Mouse (Mus musculus) CH12.LX (cell line): Measurements from ENCODE around the gene Tcf25. TPM values are rescaled to one million over a fixed set of nuclear protein-coding genes. Genes with fewer than 3 reads are reported as not detected.

Experiments
- DNase-seq: peaks from one replicate; pipeline ENCODE4 v3.0.0-alpha.2; 2013; ENCODE audit errors: extremely low read depth
- H3K27ac ChIP-seq: 2 replicates; pipeline ENCODE4 v1.5.1; 2012; ENCODE audit warnings: low read depth, mild to moderate bottlenecking, control low read depth, moderate library complexity; ENCODE audit not compliant: insufficient read depth
- H3K27me3 ChIP-seq: replicated peaks from 2 replicates; pipeline ENCODE3; 2012; ENCODE audit warnings: inconsistent platforms
- H3K36me3 ChIP-seq, 2 experiments: replicated peaks in 1 of 2; 2 replicates each; pipeline versions ENCODE3 to v1.6.1; 2012; ENCODE audit warnings: inconsistent platforms in 1 of 2, low read length in 1 of 2, mild to moderate bottlenecking in 1 of 2, mixed read lengths in 1 of 2, moderate library complexity in 1 of 2; ENCODE audit not compliant: control insufficient read depth in 1 of 2, insufficient read depth in 1 of 2
- H3K4me1 ChIP-seq, 2 experiments: 2 replicates each; pipeline ENCODE4 v1.6.1; 2012; ENCODE audit warnings: inconsistent platforms in 1 of 2, moderate library complexity in 1 of 2; ENCODE audit not compliant: insufficient read depth in 2 of 2, control insufficient read depth in 1 of 2
- H3K4me2 ChIP-seq: 2 replicates; pipeline ENCODE4 v1.6.1; 2012; ENCODE audit warnings: low read depth, mild to moderate bottlenecking, control low read depth; ENCODE audit not compliant: poor library complexity, insufficient read depth, severe bottlenecking
- H3K4me3 ChIP-seq, 3 experiments: fragments of 150-350 bp in 1 of 3; sonication (generic) in 1 of 3; replicated peaks in 1 of 3; 2 replicates each; pipeline versions ENCODE3 to v1.5.1; 2011 to 2012; ENCODE audit warnings: low read depth in 2 of 3, low read length in 2 of 3, mild to moderate bottlenecking in 2 of 3, moderate library complexity in 2 of 3, control low read depth in 1 of 3, improper control_type of control experiment in 1 of 3, inconsistent platforms in 1 of 3, mixed read lengths in 1 of 3; ENCODE audit not compliant: poor library complexity in 1 of 3
- H3K79me2 ChIP-seq: replicated peaks from 2 replicates; pipeline ENCODE4 v1.6.1; 2012; ENCODE audit warnings: mild to moderate bottlenecking, moderate library complexity; ENCODE audit not compliant: control insufficient read depth, poor library complexity, insufficient read depth, severe bottlenecking; ENCODE audit errors: extremely low read depth
- H3K9ac ChIP-seq: 2 replicates; pipeline ENCODE4 v1.6.1; 2012; ENCODE audit warnings: low read depth, mild to moderate bottlenecking, control low read depth, moderate library complexity; ENCODE audit not compliant: insufficient read depth
- H3K9me3 ChIP-seq: replicated peaks from 2 replicates; pipeline ENCODE3; 2012; ENCODE audit warnings: low read length, inconsistent platforms, mixed read lengths
- BHLHE40 ChIP-seq: IDR thresholded peaks from 2 replicates; pipeline ENCODE4 v1.6.1; 2011; ENCODE audit warnings: mild to moderate bottlenecking, low read depth, low read length, improper control_type of control experiment
- CHD1 ChIP-seq: IDR thresholded peaks from 2 replicates; pipeline ENCODE4 v1.6.1; 2012; ENCODE audit warnings: low read depth, low read length, improper control_type of control experiment, inconsistent platforms
- CTCF ChIP-seq, 2 experiments: IDR thresholded peaks in 1 of 2; conservative IDR thresholded peaks in 1 of 2; 2 replicates each; pipeline ENCODE4 v1.5.1; 2011 to 2012; ENCODE audit warnings: low read depth in 2 of 2, low read length in 2 of 2, improper control_type of control experiment in 1 of 2, inconsistent platforms in 1 of 2, mild to moderate bottlenecking in 1 of 2, moderate library complexity in 1 of 2
- E2F4 ChIP-seq: IDR thresholded peaks from 2 replicates; pipeline ENCODE4 v1.6.1; 2011; ENCODE audit warnings: low read depth, low read length, improper control_type of control experiment; ENCODE audit not compliant: insufficient replicate concordance
- ELF1 ChIP-seq: IDR thresholded peaks from 2 replicates; pipeline ENCODE4 v1.6.1; 2014; ENCODE audit warnings: low read depth, mild to moderate bottlenecking, inconsistent platforms, low read length, improper control_type of control experiment
- EP300 ChIP-seq: IDR thresholded peaks from 2 replicates; pipeline ENCODE4 v1.6.1; 2011; ENCODE audit warnings: low read length, improper control_type of control experiment
- ETS1 ChIP-seq: conservative IDR thresholded peaks from 2 replicates; pipeline ENCODE4 v1.6.1; 2012; ENCODE audit warnings: low read depth, mild to moderate bottlenecking, inconsistent platforms, low read length, improper control_type of control experiment, moderate library complexity
- GABPA ChIP-seq: IDR thresholded peaks from 2 replicates; pipeline ENCODE4 v1.6.1; 2012; ENCODE audit warnings: low read depth, low read length, improper control_type of control experiment, inconsistent platforms; ENCODE audit not compliant: insufficient replicate concordance
- HCFC1 ChIP-seq: IDR thresholded peaks from 2 replicates; pipeline ENCODE4 v1.6.1; 2012; ENCODE audit warnings: low read depth, mild to moderate bottlenecking, inconsistent platforms, low read length, improper control_type of control experiment
- IRF4 ChIP-seq: IDR thresholded peaks from 2 replicates; pipeline ENCODE4 v1.6.1; 2014; ENCODE audit warnings: low read depth, mild to moderate bottlenecking, inconsistent platforms, low read length, improper control_type of control experiment
- JUN ChIP-seq: IDR thresholded peaks from 2 replicates; pipeline ENCODE4 v1.6.1; 2011; ENCODE audit warnings: low read depth, mild to moderate bottlenecking, low read length, improper control_type of control experiment, moderate library complexity; ENCODE audit not compliant: insufficient read depth
- JUND ChIP-seq: conservative IDR thresholded peaks from 2 replicates; pipeline ENCODE4 v1.6.1; 2011; ENCODE audit warnings: low read depth, low read length, improper control_type of control experiment
- KAT2A ChIP-seq: IDR thresholded peaks from 2 replicates; pipeline ENCODE4 v1.6.1; 2012; ENCODE audit warnings: low read length, improper control_type of control experiment, inconsistent platforms; ENCODE audit not compliant: insufficient replicate concordance
- MAFK ChIP-seq: IDR thresholded peaks from 2 replicates; pipeline ENCODE4 v1.6.1; 2011; ENCODE audit warnings: low read length, improper control_type of control experiment; ENCODE audit not compliant: insufficient replicate concordance
- MAZ ChIP-seq: IDR thresholded peaks from 2 replicates; pipeline ENCODE4 v1.6.1; 2012; ENCODE audit warnings: low read depth, mild to moderate bottlenecking, inconsistent platforms, low read length, improper control_type of control experiment, moderate library complexity
- MEF2A ChIP-seq: IDR thresholded peaks from 2 replicates; pipeline ENCODE4 v1.6.1; 2014; ENCODE audit warnings: low read depth, mild to moderate bottlenecking, inconsistent platforms, low read length, improper control_type of control experiment, borderline replicate concordance
- MXI1 ChIP-seq: IDR thresholded peaks from 2 replicates; pipeline ENCODE4 v1.6.1; 2011; ENCODE audit warnings: mild to moderate bottlenecking, low read depth, low read length, improper control_type of control experiment
- NELFE ChIP-seq: IDR thresholded peaks from 2 replicates; pipeline ENCODE4 v1.6.1; 2011; ENCODE audit warnings: low read depth, low read length, improper control_type of control experiment
- NRF1 ChIP-seq: IDR thresholded peaks from 2 replicates; pipeline ENCODE4 v1.6.1; 2014; ENCODE audit warnings: low read depth, mild to moderate bottlenecking, inconsistent platforms, low read length, improper control_type of control experiment, moderate library complexity
- PAX5 ChIP-seq: IDR thresholded peaks from 2 replicates; pipeline ENCODE4 v1.6.1; 2012; ENCODE audit warnings: low read length, inconsistent platforms, mixed read lengths
- POLR2A ChIP-seq: IDR thresholded peaks from 2 replicates; pipeline ENCODE4 v1.6.1; 2011; ENCODE audit warnings: low read depth, mild to moderate bottlenecking, improper control_type of control experiment, low read length
- RAD21 ChIP-seq: IDR thresholded peaks from 2 replicates; pipeline ENCODE4 v1.6.1; 2011; ENCODE audit warnings: low read depth, mild to moderate bottlenecking, low read length, improper control_type of control experiment, moderate library complexity
- RCOR1 ChIP-seq: conservative IDR thresholded peaks from 2 replicates; pipeline ENCODE4 v1.6.1; 2012; ENCODE audit warnings: low read depth, mild to moderate bottlenecking, inconsistent platforms, low read length, improper control_type of control experiment
- SMC3 ChIP-seq: IDR thresholded peaks from 2 replicates; pipeline ENCODE4 v1.6.1; 2011; ENCODE audit warnings: low read depth, low read length, improper control_type of control experiment
- TCF12 ChIP-seq: IDR thresholded peaks from 2 replicates; pipeline ENCODE4 v1.6.1; 2014; ENCODE audit warnings: low read depth, mild to moderate bottlenecking, inconsistent platforms, low read length, improper control_type of control experiment
- UBTF ChIP-seq: IDR thresholded peaks from 2 replicates; pipeline ENCODE4 v1.6.1; 2012; ENCODE audit warnings: low read depth, mild to moderate bottlenecking, inconsistent platforms, low read length, improper control_type of control experiment, moderate library complexity
- USF1 ChIP-seq: IDR thresholded peaks from 2 replicates; pipeline ENCODE4 v1.6.1; 2014; ENCODE audit warnings: low read depth, mild to moderate bottlenecking, inconsistent platforms, low read length, improper control_type of control experiment
- ZC3H11A ChIP-seq: IDR thresholded peaks from 2 replicates; pipeline ENCODE4 v1.6.1; 2012; ENCODE audit warnings: low read depth, mild to moderate bottlenecking, inconsistent platforms, low read length, improper control_type of control experiment
- ZKSCAN1 ChIP-seq: IDR thresholded peaks from 2 replicates; pipeline ENCODE4 v1.6.1; 2012; ENCODE audit warnings: low read depth, inconsistent platforms, low read length, improper control_type of control experiment, borderline replicate concordance
- dilution Hi-C: fragments of 300-500 bp; cut with MboI; formaldehyde crosslinking; loops from 2 replicates; pipeline ENCODE4 v1.14.3; 2020; ENCODE audit warnings: low sequenced_read_pairs; ENCODE audit not compliant: extremely low pct_unique_long_range_greater_than_20kb, extremely low pct_ligation_motif_present
- in situ Hi-C: fragments of 300-500 bp; cut with MboI; formaldehyde crosslinking; loops from 3 replicates; pipeline ENCODE4 v1.14.3; 2019; ENCODE audit warnings: low sequenced_read_pairs, low pct_ligation_motif_present, low pct_unique_long_range_greater_than_20kb, mixed read lengths
- polyA plus RNA-seq: library from polyadenylated mRNA; unstranded; fragments of >175 nt; gene quantifications from 2 replicates; pipeline ENCODE4 v1.2.1, GENCODE M21; 2012; ENCODE audit warnings: low read depth; ENCODE audit not compliant: insufficient read length
- total RNA-seq, 2 experiments: library from RNA; depleted of rRNA; stranded (reverse); fragments of 300-350 nt in 1 of 2; fragments of >200 nt in 1 of 2; gene quantifications; 2 replicates each; pipeline ENCODE4 v1.2.3; 2012 to 2014

The Tcf25 gene
- total and polyA plus RNA-seq, 3 experiments = 168 to 393 (median 207) TPM

DNA sequence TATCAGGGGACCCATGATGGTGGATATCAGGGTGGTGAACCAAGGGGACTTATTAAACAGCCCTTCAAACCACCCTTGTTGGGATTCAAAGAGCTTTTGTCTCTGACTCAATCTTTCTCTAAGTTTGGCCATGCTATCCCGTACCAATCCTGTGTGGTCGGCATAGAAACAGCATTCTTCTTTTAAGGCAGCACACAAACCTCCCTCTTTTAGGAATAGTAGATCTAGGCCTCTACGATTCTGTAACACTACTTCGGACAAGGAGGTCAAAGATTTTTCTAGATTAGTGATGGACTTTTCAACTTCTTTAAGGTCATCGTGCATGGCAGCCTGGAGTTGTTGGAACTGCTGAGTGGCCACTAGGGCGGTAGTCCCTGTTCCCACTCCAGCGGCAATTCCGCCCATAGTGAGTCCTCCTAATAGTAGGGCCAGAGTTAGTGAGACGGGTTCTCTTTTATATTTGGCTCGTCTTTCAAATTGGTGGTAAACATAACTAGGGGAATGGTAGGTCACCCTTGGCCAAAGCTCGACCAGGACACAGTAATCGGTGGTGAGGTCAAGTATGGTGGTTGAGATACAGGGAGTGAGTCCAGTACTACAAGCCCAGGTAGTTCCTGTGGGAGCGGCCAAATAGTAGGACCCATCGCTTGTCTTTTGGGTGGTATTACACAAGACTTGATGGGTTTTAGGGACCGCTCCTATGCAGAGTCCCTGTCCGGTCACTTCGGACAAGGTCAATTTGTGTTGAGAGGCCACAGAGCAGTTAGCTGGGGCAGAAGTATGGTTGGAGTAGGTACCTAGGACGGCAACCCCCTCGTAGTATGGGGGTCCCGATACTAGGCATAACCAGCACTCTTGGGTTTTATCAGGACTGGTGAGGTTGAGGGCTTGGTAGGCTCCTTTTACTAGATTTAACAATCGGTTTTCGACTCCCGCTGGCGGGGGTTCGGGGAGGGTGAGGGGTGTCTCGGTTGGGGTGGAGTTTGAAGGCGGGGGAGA lies 53.3 kb downstream of the Tcf25 start (continued):
- TF ChIP-seq TCF12 = no peak; the same call in 1 of the 2 replicates
- TF ChIP-seq ETS1 = no peak; the same call in 1 of the 2 replicates
- peak; percentile 79 for TF ChIP-seq MAFK
- TF ChIP-seq EP300 = no peak
- TF ChIP-seq JUN = no peak
- TF ChIP-seq RAD21 = no peak; the same call in 1 of the 2 replicates
- TF ChIP-seq POLR2A = peak; percentile 88
- peak; percentile 71; the same call in 1 of the 2 replicates for TF ChIP-seq RCOR1
- peak; percentile 69 for TF ChIP-seq IRF4
- no peak for TF ChIP-seq ZC3H11A
- no peak for TF ChIP-seq ZKSCAN1
- TF ChIP-seq ELF1 = peak; percentile 20
- peak; percentile 60 for TF ChIP-seq MXI1
- TF ChIP-seq MAZ = peak; percentile 11
- TF ChIP-seq NELFE = peak; percentile 14
- TF ChIP-seq PAX5 = no peak
- TF ChIP-seq CTCF (conservative IDR thresholded peaks at IDR 0.05 in 1 of 2, IDR thresholded peaks at IDR 0.05 in 1 of 2; ENCODE audit: low read depth in 2 of 2, low read length in 2 of 2) = no peak; a peak in 1 of 4 replicates

DNA sequence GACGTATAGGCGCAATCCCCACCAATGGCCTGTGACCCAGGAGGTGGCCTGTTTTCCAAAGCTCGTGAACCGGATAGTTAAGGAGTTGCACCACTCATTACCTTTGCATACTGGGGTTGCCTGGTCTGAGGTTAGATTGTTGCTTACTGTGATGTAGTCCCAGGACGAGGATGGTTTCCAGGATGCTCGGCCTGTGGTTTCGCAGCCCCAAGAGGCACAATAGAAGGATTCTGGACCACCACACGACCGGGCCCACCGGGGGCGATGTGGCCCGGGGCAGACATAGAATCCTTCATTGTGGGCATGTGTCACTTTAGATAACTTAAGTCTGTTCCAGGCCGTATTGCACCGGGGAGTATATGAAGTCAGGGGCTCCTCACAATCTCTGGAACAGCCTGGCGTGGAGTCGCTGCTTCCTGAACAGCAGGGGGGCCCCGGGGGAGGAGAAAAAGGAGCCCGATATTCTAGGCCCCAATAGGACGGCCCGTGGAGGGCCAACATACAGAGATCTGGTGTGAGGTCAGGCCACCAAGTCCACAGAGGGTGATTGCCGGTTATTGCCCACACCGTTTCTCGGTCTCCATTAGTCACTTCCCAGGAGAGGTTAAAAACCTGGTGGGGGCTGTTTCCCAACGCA lies 54.2 kb downstream of the Tcf25 start:
- Histone ChIP-seq H3K9ac (peak overlapping the region; percentile 87), H3K79me2 (peaks cover 21% of the 10 kb centered on the region), H3K27me3 (no peaks in the 10 kb centered on the region), H3K9me3 (peaks cover 55% of the 10 kb centered on the region), H3K4me3 (peak overlapping the region; percentile 47 to 66 (median 58)), H3K4me1 (no peaks in the 10 kb centered on the region), H3K27ac (peak overlapping the region; percentile 94), H3K36me3 (peaks cover 37 to 42% of the 10 kb centered on the region in 2 experiments), H3K4me2 (peak overlapping the region; percentile 2; the same call in 1 of the 2 replicates)
- peak; percentile 87 for DNase-seq
- dilution Hi-C loops = no loop called here
- in situ Hi-C loops = no loop called here
- peak; percentile 14 for TF ChIP-seq HCFC1
- no peak for TF ChIP-seq E2F4
- TF ChIP-seq KAT2A = 0 out of 2 replicates have a peak, but pooled peaks have one; percentile 23
- TF ChIP-seq JUND = no peak
- no peak for TF ChIP-seq USF1
- no peak for TF ChIP-seq PAX5
- no peak; the same call in 1 of the 2 replicates for TF ChIP-seq CHD1
- TF ChIP-seq MAZ = peak; percentile 59; the same call in 1 of the 2 replicates
- no peak for TF ChIP-seq MAFK
- peak; percentile 10; the same call in 1 of the 2 replicates for TF ChIP-seq BHLHE40
- TF ChIP-seq ELF1 = peak; percentile 41
- peak; percentile 72 for TF ChIP-seq NELFE
- no peak; the same call in 1 of the 2 replicates for TF ChIP-seq SMC3
- TF ChIP-seq GABPA = no peak
- no peak for TF ChIP-seq NRF1
- TF ChIP-seq CTCF (conservative IDR thresholded peaks at IDR 0.05 in 1 of 2, IDR thresholded peaks at IDR 0.05 in 1 of 2; ENCODE audit: low read depth in 2 of 2, low read length in 2 of 2) = no peak
- TF ChIP-seq ZC3H11A = no peak
- TF ChIP-seq ZKSCAN1 = no peak
- TF ChIP-seq JUN = no peak
- TF ChIP-seq RCOR1 = peak; percentile 30; the same call in 1 of the 2 replicates
- TF ChIP-seq MXI1 = no peak; the same call in 1 of the 2 replicates
- TF ChIP-seq RAD21 = no peak
- TF ChIP-seq POLR2A = peak; percentile 59
- no peak for TF ChIP-seq UBTF
- peak; percentile 51; the same call in 1 of the 2 replicates for TF ChIP-seq ETS1
- TF ChIP-seq MEF2A = peak; percentile 35; the same call in 1 of the 2 replicates
